Mouse (Mus musculus) liver, adult 2 months (tissue): ENCODE data around the gene Pkp3. TPM values are rescaled to one million over a fixed set of nuclear protein-coding genes. Genes with fewer than 3 reads are reported as not detected.

Experiments used
- DNase-seq: peaks from one replicate; pipeline ENCODE4 v3.0.0-alpha.2; 2011; ENCODE audit warnings: low read depth, low spot score; ENCODE audit errors: extremely low read depth
- H3K27ac ChIP-seq: fragments of 200-500 bp; replicated peaks from 2 replicates; pipeline ENCODE4 v1.5.1; 2012; ENCODE audit warnings: low read depth, mild to moderate bottlenecking, control low read depth, inconsistent platforms, low read length; ENCODE audit not compliant: insufficient read depth
- H3K27me3 ChIP-seq: fragments of 200-500 bp; 2 replicates; pipeline ENCODE4 v1.6.1; 2012; ENCODE audit warnings: mild to moderate bottlenecking, moderate library complexity, low read length, inconsistent platforms; ENCODE audit not compliant: control insufficient read depth, insufficient read depth
- H3K36me3 ChIP-seq: fragments of 200-500 bp; 2 replicates; pipeline ENCODE4 v1.6.1; 2012; ENCODE audit warnings: low read length, inconsistent platforms; ENCODE audit not compliant: control insufficient read depth, insufficient read depth
- H3K4me1 ChIP-seq: fragments of 200-500 bp; 2 replicates; pipeline ENCODE4 v1.6.1; 2011; ENCODE audit warnings: low read length; ENCODE audit not compliant: control insufficient read depth, insufficient read depth
- H3K4me3 ChIP-seq: fragments of 200-500 bp; 2 replicates; pipeline ENCODE4 v1.5.1; 2011; ENCODE audit warnings: low read depth, mild to moderate bottlenecking, control low read depth, low read length, moderate library complexity; ENCODE audit not compliant: insufficient read depth
- H3K79me2 ChIP-seq: fragments of 200-500 bp; 2 replicates; pipeline ENCODE4 v1.6.1; 2012; ENCODE audit warnings: inconsistent platforms, mild to moderate bottlenecking, low read length, moderate library complexity; ENCODE audit not compliant: control insufficient read depth, insufficient read depth
- H3K9ac ChIP-seq: fragments of 200-500 bp; 2 replicates; pipeline ENCODE4 v1.6.1; 2012; ENCODE audit warnings: low read depth, mild to moderate bottlenecking, control low read depth, inconsistent platforms, low read length
- CTCF ChIP-seq: fragments of 200-500 bp; IDR thresholded peaks from 2 replicates; pipeline ENCODE4 v1.5.1; 2011; ENCODE audit warnings: low read depth, low read length, control low read depth
- POLR2A ChIP-seq: fragments of 200-500 bp; IDR thresholded peaks from 2 replicates; pipeline ENCODE4 v1.6.1; 2011; ENCODE audit warnings: low read length, control low read depth; ENCODE audit not compliant: insufficient read depth; ENCODE audit errors: extremely low read depth
- WGBS: fragments of 180-500 bp; shearing (Covaris S2); methylation state at CpG from one replicate; pipeline ENCODE4 v1.1.7; 2018; 5-methylcytosine and 5-hydroxymethylcytosine counted together
- polyA plus RNA-seq: library from polyadenylated mRNA; depleted of rRNA; stranded (reverse); fragments of >200 nt; gene quantifications from 2 replicates; pipeline ENCODE4 v1.2.3, GENCODE M21; 2012
- total RNA-seq: library from RNA; depleted of rRNA; stranded (reverse); fragments of >200 nt; gene quantifications from 2 replicates; pipeline ENCODE4 v1.2.3, GENCODE M21; 2014

Gene Pkp3
- total and polyA plus RNA-seq, 2 experiments = 0.83 to 2.0 TPM

- peak overlapping the region; percentile 72 for H3K9ac ChIP-seq
- no peaks in the 10 kb centered on the region for H3K79me2 ChIP-seq
- no peaks in the 10 kb centered on the region for H3K36me3 ChIP-seq
- 24% methylated on average over 15 of the region's 15 CpGs for WGBS
- H3K27ac ChIP-seq = peak overlapping the region; percentile 97
- no peaks in the 10 kb centered on the region for H3K27me3 ChIP-seq
- peak overlapping the region; percentile 65 for H3K4me3 ChIP-seq
- TF ChIP-seq CTCF (no peak), POLR2A (peak; percentile 37; the same call in 1 of the 2 replicates)
- peaks cover 18% of the 10 kb centered on the region for H3K4me1 ChIP-seq
- peak; percentile 94 for DNase-seq
Observed at GRCm38 (mm10) chr7:141094487-141095205, 16.6 kb downstream of the Pkp3 start.

- H3K4me1 ChIP-seq = peaks cover 18% of the 10 kb centered on the region
- WGBS = 86% methylated on average over 6 of the region's 6 CpGs
- no peak overlapping the region for H3K9ac ChIP-seq
- no peaks in the 10 kb centered on the region for H3K27me3 ChIP-seq
- TF ChIP-seq POLR2A (no peak), CTCF (no peak)
- H3K36me3 ChIP-seq = no peaks in the 10 kb centered on the region
- H3K4me3 ChIP-seq = no peak overlapping the region
- no peak overlapping the region for H3K27ac ChIP-seq
- DNase-seq = no peak
- H3K79me2 ChIP-seq = no peaks in the 10 kb centered on the region
Observed at GRCm38 (mm10) chr7:141096021-141096420, 18.0 kb downstream of the Pkp3 start.

- Histone ChIP-seq H3K27me3 (no peaks in the 10 kb centered on the region), H3K9ac (peak overlapping the region; percentile 2; the same call in 1 of the 2 replicates), H3K4me3 (peak overlapping the region; percentile 7; the same call in 1 of the 2 replicates), H3K36me3 (no peaks in the 10 kb centered on the region), H3K27ac (no peak overlapping the region), H3K79me2 (no peaks in the 10 kb centered on the region), H3K4me1 (peaks cover 18% of the 10 kb centered on the region)
- no peak for TF ChIP-seq CTCF
- TF ChIP-seq POLR2A = no peak
- DNase-seq = no peak
- WGBS = 58% methylated on average over 6 of the region's 6 CpGs
Observed at GRCm38 (mm10) chr7:141096649-141097056, 18.6 kb downstream of the Pkp3 start.

- WGBS = 86% methylated on average over 5 of the region's 5 CpGs
Observed at GRCm38 (mm10) chr7:141097177-141097576, 19.2 kb downstream of the Pkp3 start.

GRCm38 (mm10) chr7:141099911-141100691, 22.1 kb downstream of the Pkp3 start, which contains the start of gene Sigirr:
Sigirr (minus strand) TSS chr7:141100572.
- Histone ChIP-seq H3K4me3 (peak within 1 kb of the TSS; percentile 69), H3K9ac (peak within 1 kb of the TSS; percentile 55), H3K36me3 (no peaks in the 10 kb centered on the region), H3K27me3 (no peaks in the 10 kb centered on the region), H3K27ac (no peak within 1 kb of the TSS), H3K4me1 (peaks cover 3% of the 10 kb centered on the region; the same call in 1 of the 2 replicates), H3K79me2 (no peaks in the 10 kb centered on the region)
- TF ChIP-seq CTCF (no peak), POLR2A (no peak)
- 2% methylated on average over 56 of the region's 56 CpGs for WGBS
- no peak for DNase-seq

More at GRCm38 (mm10) chr7:141097177-141097576, 19.2 kb downstream of the Pkp3 start:
- Histone ChIP-seq H3K4me1 (peaks cover 18% of the 10 kb centered on the region), H3K9ac (no peak overlapping the region), H3K79me2 (no peaks in the 10 kb centered on the region), H3K27me3 (no peaks in the 10 kb centered on the region), H3K27ac (no peak overlapping the region), H3K4me3 (no peak overlapping the region), H3K36me3 (no peaks in the 10 kb centered on the region)
- DNase-seq = no peak
- TF ChIP-seq CTCF = no peak
- TF ChIP-seq POLR2A = no peak
